Mouse (Mus musculus): ENCODE measurements around the gene Kctd10. TPM values are rescaled to one million over a fixed set of nuclear protein-coding genes. Genes with fewer than 3 reads are reported as not detected.

Gene Kctd10
- total RNA-seq (2012; rRNA removed): 54.4 and 94.6 TPM in 2 replicates

- peak within 1 kb of the TSS; percentile 56 for H3K27ac ChIP-seq (ENCODE audit: insufficient read depth, low read depth, low read length, poor library complexity, severe bottlenecking)
- peaks cover 14% of the 10 kb centered on the region; the same call in 1 of the 2 replicates for H3K36me3 ChIP-seq (ENCODE audit: control insufficient read depth, insufficient read depth, low read length, poor library complexity, severe bottlenecking)
- peak within 1 kb of the TSS; percentile 80 to 95 for H3K4me3 ChIP-seq (ENCODE audit: insufficient read depth in 1 of 2, low read depth in 1 of 2, low read length in 2 of 2, poor library complexity in 1 of 2, severe bottlenecking in 1 of 2)
- no peaks in the 10 kb centered on the region for H3K9me3 ChIP-seq (ENCODE audit: control insufficient read depth, insufficient read depth, low read depth, low read length)
- DNase-seq (ENCODE audit: low read depth, low spot score): peak; percentile 81
- peak within 1 kb of the TSS; percentile 98 for H3K9ac ChIP-seq (ENCODE audit: insufficient read depth, low read depth, low read length, poor library complexity, severe bottlenecking)
- H3K4me1 ChIP-seq (ENCODE audit: control insufficient read depth in 2 of 2, insufficient read depth in 2 of 2, low read length in 2 of 2, poor library complexity in 1 of 2): peaks cover 2 to 16% of the 10 kb centered on the region in 2 experiments; a peak in 3 of 4 replicates
- TF ChIP-seq MAFK (IDR thresholded peaks at IDR 0.05; ENCODE audit: insufficient read depth, low read depth, low read length): no peak
- peak; percentile 68; the same call in 1 of the 2 replicates for TF ChIP-seq HCFC1 (IDR thresholded peaks at IDR 0.05; ENCODE audit: borderline replicate concordance, insufficient read depth, low read length)
- in situ Hi-C loops (cut with MboI; ENCODE audit: low sequenced_read_pairs in 2 of 2, unreplicated experiment in 2 of 2): no loop called here
These were observed at the start of gene Kctd10, which contains the start of gene Ube3b for GRCm38 (mm10) chr5:114380209-114381012. Kctd10 (minus strand) TSS chr5:114380508. Ube3b (plus strand) TSS chr5:114380607.

DNA sequence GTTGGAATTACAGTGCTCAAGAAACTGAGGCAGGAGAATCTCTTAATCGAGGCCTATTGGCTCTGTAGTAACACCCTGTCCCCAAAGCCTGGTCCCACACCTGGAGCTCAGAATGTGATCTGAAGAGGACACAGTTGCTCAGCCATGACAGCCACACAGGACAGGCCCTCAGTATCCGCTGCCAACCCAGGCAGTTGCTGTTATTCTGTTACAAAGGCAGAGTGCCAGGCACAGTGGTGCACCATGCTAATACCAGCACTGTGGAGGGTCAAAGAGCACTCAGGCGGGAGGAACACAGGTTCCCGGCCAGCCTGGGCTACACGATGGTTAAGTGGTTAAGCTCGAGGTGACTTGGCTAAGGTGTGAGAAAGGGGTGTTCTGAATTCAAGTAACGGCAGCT is 49.5 kb upstream of the Kctd10 start:
- no peak overlapping the region for H3K9ac ChIP-seq (ENCODE audit: insufficient read depth, low read depth, low read length, poor library complexity, severe bottlenecking)
- in situ Hi-C loops (cut with MboI; ENCODE audit: low sequenced_read_pairs in 2 of 2, unreplicated experiment in 2 of 2): no loop called here
- DNase-seq (ENCODE audit: low read depth, low spot score): no peak
- H3K27ac ChIP-seq (ENCODE audit: insufficient read depth, low read depth, low read length, poor library complexity, severe bottlenecking): no peak overlapping the region
- no peaks in the 10 kb centered on the region for H3K9me3 ChIP-seq (ENCODE audit: control insufficient read depth, insufficient read depth, low read depth, low read length)
- H3K36me3 ChIP-seq (ENCODE audit: control insufficient read depth, insufficient read depth, low read length, poor library complexity, severe bottlenecking): peaks cover 4% of the 10 kb centered on the region; the same call in 1 of the 2 replicates
- no peaks in the 10 kb centered on the region; a peak in 1 of 4 replicates for H3K4me1 ChIP-seq (ENCODE audit: control insufficient read depth in 2 of 2, insufficient read depth in 2 of 2, low read length in 2 of 2, poor library complexity in 1 of 2)
- TF ChIP-seq HCFC1 (IDR thresholded peaks at IDR 0.05; ENCODE audit: borderline replicate concordance, insufficient read depth, low read length): no peak
- TF ChIP-seq ZC3H11A (IDR thresholded peaks at IDR 0.05; ENCODE audit: borderline replicate concordance, low read depth, low read length): no peak
- no peak for TF ChIP-seq ZNF384 (IDR thresholded peaks at IDR 0.05; ENCODE audit: low read depth, low read length)
- TF ChIP-seq MAFK (IDR thresholded peaks at IDR 0.05; ENCODE audit: insufficient read depth, low read depth, low read length): no peak
- no peak for TF ChIP-seq CHD2 (IDR thresholded peaks at IDR 0.05; ENCODE audit: low read depth, low read length)
- H3K4me3 ChIP-seq (ENCODE audit: insufficient read depth in 1 of 2, low read depth in 1 of 2, low read length in 2 of 2, poor library complexity in 1 of 2, severe bottlenecking in 1 of 2): no peak overlapping the region

DNA sequence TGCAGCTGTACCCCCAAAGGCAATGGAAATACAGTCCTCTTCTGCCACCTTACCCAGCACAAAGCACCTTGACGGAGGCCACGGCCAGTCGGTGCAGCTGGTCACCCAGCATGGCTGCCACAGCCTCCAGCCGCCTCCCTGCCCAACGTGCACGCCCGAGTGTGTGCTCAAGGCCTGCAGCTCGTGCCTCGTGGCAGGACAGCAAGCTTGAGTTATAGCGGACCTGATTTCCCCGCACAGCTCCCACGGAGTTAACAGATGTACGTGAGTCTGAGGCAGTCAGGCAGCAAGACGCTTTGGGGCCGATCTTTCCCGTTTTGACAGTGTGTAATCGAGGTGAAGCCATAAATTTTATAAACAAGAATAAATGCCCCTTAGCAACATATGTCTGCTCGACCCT is 48.3 kb upstream of the Kctd10 start:
- no peak overlapping the region for H3K27ac ChIP-seq (ENCODE audit: insufficient read depth, low read depth, low read length, poor library complexity, severe bottlenecking)
- no peaks in the 10 kb centered on the region; a peak in 1 of 4 replicates for H3K4me1 ChIP-seq (ENCODE audit: control insufficient read depth in 2 of 2, insufficient read depth in 2 of 2, low read length in 2 of 2, poor library complexity in 1 of 2)
- no peaks in the 10 kb centered on the region for H3K9me3 ChIP-seq (ENCODE audit: control insufficient read depth, insufficient read depth, low read depth, low read length)
- DNase-seq (ENCODE audit: low read depth, low spot score): no peak
- no peak overlapping the region for H3K9ac ChIP-seq (ENCODE audit: insufficient read depth, low read depth, low read length, poor library complexity, severe bottlenecking)
- no peak for TF ChIP-seq CHD2 (IDR thresholded peaks at IDR 0.05; ENCODE audit: low read depth, low read length)
- no peak overlapping the region for H3K4me3 ChIP-seq (ENCODE audit: insufficient read depth in 1 of 2, low read depth in 1 of 2, low read length in 2 of 2, poor library complexity in 1 of 2, severe bottlenecking in 1 of 2)
- in situ Hi-C loops (cut with MboI; ENCODE audit: low sequenced_read_pairs in 2 of 2, unreplicated experiment in 2 of 2): no loop called here
- H3K36me3 ChIP-seq (ENCODE audit: control insufficient read depth, insufficient read depth, low read length, poor library complexity, severe bottlenecking): no peaks in the 10 kb centered on the region

GRCm38 (mm10) chr5:114426732-114427131 is 46.4 kb upstream of the Kctd10 start:
- Histone ChIP-seq H3K9me3 (ENCODE audit: control insufficient read depth, insufficient read depth, low read depth, low read length) (no peaks in the 10 kb centered on the region), H3K36me3 (ENCODE audit: control insufficient read depth, insufficient read depth, low read length, poor library complexity, severe bottlenecking) (no peaks in the 10 kb centered on the region), H3K4me3 (ENCODE audit: insufficient read depth in 1 of 2, low read depth in 1 of 2, low read length in 2 of 2, poor library complexity in 1 of 2, severe bottlenecking in 1 of 2) (no peak overlapping the region), H3K27ac (ENCODE audit: insufficient read depth, low read depth, low read length, poor library complexity, severe bottlenecking) (no peak overlapping the region), H3K4me1 (ENCODE audit: control insufficient read depth in 2 of 2, insufficient read depth in 2 of 2, low read length in 2 of 2, poor library complexity in 1 of 2) (no peaks in the 10 kb centered on the region; a peak in 1 of 4 replicates), H3K9ac (ENCODE audit: insufficient read depth, low read depth, low read length, poor library complexity, severe bottlenecking) (no peak overlapping the region)
- no peak for TF ChIP-seq HCFC1 (IDR thresholded peaks at IDR 0.05; ENCODE audit: borderline replicate concordance, insufficient read depth, low read length)
- no peak for TF ChIP-seq ZNF384 (IDR thresholded peaks at IDR 0.05; ENCODE audit: low read depth, low read length)
- TF ChIP-seq CHD2 (IDR thresholded peaks at IDR 0.05; ENCODE audit: low read depth, low read length): no peak
- no peak for TF ChIP-seq ZC3H11A (IDR thresholded peaks at IDR 0.05; ENCODE audit: borderline replicate concordance, low read depth, low read length)
- TF ChIP-seq MAFK (IDR thresholded peaks at IDR 0.05; ENCODE audit: insufficient read depth, low read depth, low read length): no peak
- DNase-seq (ENCODE audit: low read depth, low spot score): no peak
- in situ Hi-C loops (cut with MboI; ENCODE audit: low sequenced_read_pairs in 2 of 2, unreplicated experiment in 2 of 2): no loop called here

All from ES-E14 (cell line).